Mouse (Mus musculus) lung, adult 2 months (tissue): ENCODE data around the gene Irak1bp1.

ENCODE experiments used
- CTCF ChIP-seq: fragments of 200-500 bp; IDR thresholded peaks from 2 replicates; pipeline ENCODE4 v1.5.1; 2011; ENCODE audit warnings: mild to moderate bottlenecking, low read length, control low read depth; ENCODE audit not compliant: insufficient read depth
- POLR2A ChIP-seq: fragments of 200-500 bp; IDR thresholded peaks from 2 replicates; pipeline ENCODE4 v1.6.1; 2011; ENCODE audit warnings: low read depth, mild to moderate bottlenecking, control low read depth, low read length, borderline replicate concordance; ENCODE audit errors: extremely low read depth

GRCm38 (mm10) chr9:82861775-82862430, 32.6 kb downstream of the Irak1bp1 start:
- TF ChIP-seq CTCF (no peak), POLR2A (no peak)
